8 mouse cellular contexts compared by ENCODE assay signal in genomic region chr10:128211390-128212108, GRCm38 (mm10). TPM values are rescaled to one million over a fixed set of nuclear protein-coding genes. Genes with fewer than 3 reads are reported as not detected.
DNase-seq lines count a peak whose midpoint lies in the region; ATAC-seq and TF ChIP-seq lines count a peak whose summit lies in the region.

Spryd4 (minus strand) TSS chr10:128211807.

- H3K27me3 ChIP-seq in embryonic facial prominence, embryonic 13.5 days: peaks cover 6% of the 10 kb centered on the region; the same call in 1 of the 2 replicates
- H3K27me3 ChIP-seq in heart, adult 2 months (ENCODE audit: control insufficient read depth, insufficient read depth, low read length): no peaks in the 10 kb centered on the region; the same call in 1 of the 2 replicates
- H3K27me3 ChIP-seq in limb, embryonic 13.5 days: peaks cover 7% of the 10 kb centered on the region
- peaks cover 2% of the 10 kb centered on the region; the same call in 1 of the 2 replicates for H3K27me3 ChIP-seq in midbrain, embryonic 16.5 days (ENCODE audit: control insufficient read depth, insufficient read depth, low read depth, low read length)

- peak; percentile 89 for DNase-seq in 3134 (ENCODE audit: extremely low read depth, insufficient read length, low spot score)
- DNase-seq in adrenal gland, postnatal 36 days: peak; percentile 94 to 96
- DNase-seq in heart, adult 2 months: peak; percentile 90 to 91
- peak; percentile 83 to 94 for DNase-seq in kidney, adult 8-10 months
- DNase-seq in spleen, postnatal 14 days (ENCODE audit: low spot score in 2 of 2): peak; percentile 77 to 88

- TF ChIP-seq POLR2A in heart, adult 2 months (IDR thresholded peaks at IDR 0.05; ENCODE audit: insufficient read depth, low read depth, low read length): peak; percentile 88

- peak; percentile 53 for TF ChIP-seq CTCF in heart, adult 2 months (IDR thresholded peaks at IDR 0.05)

- WGBS in embryonic facial prominence, embryonic 13.5 days: 0% methylated on average over 30 of the region's 30 CpGs
- WGBS in heart, adult 2 months: under 1% methylated on average over 30 of the region's 30 CpGs
- WGBS in limb, embryonic 13.5 days: 0% methylated on average over 30 of the region's 30 CpGs
- under 1% methylated on average over 30 of the region's 30 CpGs for WGBS in midbrain, embryonic 16.5 days

- intact Hi-C loops in heart, adult 2 months (cut with DNase I): loop anchor here (2.0 kb wide), 1 partner anchor 17 kb away; the partner anchor contains the start of gene Gls2

- peak within 1 kb of the TSS; percentile 68 for H3K4me3 ChIP-seq in embryonic facial prominence, embryonic 13.5 days
- H3K4me3 ChIP-seq in heart, adult 2 months: peak within 1 kb of the TSS; percentile 61
- H3K4me3 ChIP-seq in limb, embryonic 13.5 days: peak within 1 kb of the TSS; percentile 57
- peak within 1 kb of the TSS; percentile 53 for H3K4me3 ChIP-seq in midbrain, embryonic 16.5 days (ENCODE audit: low read depth, low read length)

- peaks cover 13% of the 10 kb centered on the region for H3K4me1 ChIP-seq in embryonic facial prominence, embryonic 13.5 days
- H3K4me1 ChIP-seq in heart, adult 2 months (ENCODE audit: control insufficient read depth, insufficient read depth, low read length): peaks cover 3% of the 10 kb centered on the region
- H3K4me1 ChIP-seq in limb, embryonic 13.5 days: peaks cover 12% of the 10 kb centered on the region
- H3K4me1 ChIP-seq in midbrain, embryonic 16.5 days (ENCODE audit: control insufficient read depth, insufficient read depth, low read length): peaks cover 15% of the 10 kb centered on the region

- no peaks in the 10 kb centered on the region for H3K79me2 ChIP-seq in heart, adult 2 months (replicated peaks; ENCODE audit: control insufficient read depth, insufficient read depth, low read length)

- peak; percentile 91 for ATAC-seq in embryonic facial prominence, embryonic 13.5 days (ENCODE audit: insufficient number of reproducible peaks, insufficient read depth, low FRiP score, low TSS enrichment, low read depth)
- ATAC-seq in limb, embryonic 13.5 days (ENCODE audit: low FRiP score, low read depth): peak; percentile 91
- ATAC-seq in midbrain, embryonic 16.5 days: peak; percentile 95

- peak within 1 kb of the TSS; percentile 91 for H3K4me2 ChIP-seq in embryonic facial prominence, embryonic 13.5 days
- peak within 1 kb of the TSS; percentile 93 for H3K4me2 ChIP-seq in limb, embryonic 13.5 days (replicated peaks)
- H3K4me2 ChIP-seq in midbrain, embryonic 16.5 days (ENCODE audit: low read length): peak within 1 kb of the TSS; percentile 97

- peak within 1 kb of the TSS; percentile 78 for H3K9ac ChIP-seq in embryonic facial prominence, embryonic 13.5 days
- peak within 1 kb of the TSS; percentile 56 for H3K9ac ChIP-seq in heart, adult 2 months (ENCODE audit: low read depth, low read length)
- H3K9ac ChIP-seq in limb, embryonic 13.5 days: peak within 1 kb of the TSS; percentile 74
- peak within 1 kb of the TSS; percentile 60 for H3K9ac ChIP-seq in midbrain, embryonic 16.5 days (ENCODE audit: low read depth, low read length)

- peaks cover 18% of the 10 kb centered on the region for H3K36me3 ChIP-seq in embryonic facial prominence, embryonic 13.5 days
- no peaks in the 10 kb centered on the region for H3K36me3 ChIP-seq in heart, adult 2 months (ENCODE audit: control insufficient read depth, insufficient read depth, low read length)
- peaks cover 20% of the 10 kb centered on the region for H3K36me3 ChIP-seq in limb, embryonic 13.5 days
- no peaks in the 10 kb centered on the region for H3K36me3 ChIP-seq in midbrain, embryonic 16.5 days (ENCODE audit: control insufficient read depth, insufficient read depth, low read length)

- no peak within 1 kb of the TSS; the same call in 1 of the 2 replicates for H3K27ac ChIP-seq in embryonic facial prominence, embryonic 13.5 days
- peak within 1 kb of the TSS; percentile 69 for H3K27ac ChIP-seq in heart, adult 2 months
- H3K27ac ChIP-seq in limb, embryonic 13.5 days: 0 out of 2 replicates have a peak within 1 kb of the TSS, but pooled peaks have one; percentile 8
- peak within 1 kb of the TSS; percentile 61 for H3K27ac ChIP-seq in midbrain, embryonic 16.5 days (ENCODE audit: low read length)

- TF ChIP-seq EP300 in heart, adult 2 months (IDR thresholded peaks at IDR 0.05; ENCODE audit: insufficient read depth, low read depth, low read length): 0 out of 2 replicates have a peak, but pooled peaks have one; percentile 30

- no peaks in the 10 kb centered on the region for H3K9me3 ChIP-seq in embryonic facial prominence, embryonic 13.5 days
- H3K9me3 ChIP-seq in limb, embryonic 13.5 days: no peaks in the 10 kb centered on the region
- H3K9me3 ChIP-seq in midbrain, embryonic 16.5 days (replicated peaks; ENCODE audit: control insufficient read depth, low read length, poor library complexity, severe bottlenecking): no peaks in the 10 kb centered on the region

RNA-seq across cellular contexts. Expression of gene Spryd4, which starts in this region (rescaled TPM):
- 10 to 100 TPM; 15.1 to 19.1 TPM for total RNA-seq in adrenal gland, postnatal 36 days (2021)
- 31.6 and 32.3 TPM in 2 replicates for polyA plus RNA-seq in embryonic facial prominence, embryonic 13.5 days (2015; fragmentation: Nextera tagmentation; extraction: Ambion mirVana)
- total RNA-seq in heart, adult 2 months (2021): 10 to 100 TPM; 35.0 to 37.5 TPM
- polyA plus RNA-seq in heart, adult 2 months (2012; rRNA removed): 32.1 and 48.4 TPM in 2 replicates
- 34.5 and 35.2 TPM in 2 replicates for polyA plus RNA-seq in limb, embryonic 13.5 days (2015; fragmentation: Nextera tagmentation; extraction: Ambion mirVana)
- polyA plus RNA-seq in midbrain, embryonic 16.5 days (2015; fragmentation: Nextera tagmentation; extraction: Ambion mirVana): 19.6 and 22.1 TPM in 2 replicates
